Mouse (Mus musculus) skeletal muscle tissue, adult 2 months (tissue): ENCODE measurements around the gene Cdh5.
A peak's percentile ranks its signal among the peaks of the same experiment; 100 is the strongest.
"Not testable (repeated sequence)": the region's sequence is repeated elsewhere in the genome, so short reads cannot be mapped to it uniquely, and the experiment has no call there.

Experiments used
- DNase-seq: peaks from one replicate; pipeline ENCODE4 v3.0.0-alpha.2; 2012; ENCODE audit warnings: low read depth, low spot score

Cdh5 gene

GRCm38 (mm10) chr8:104090993-104091900 is 10.2 kb upstream of the Cdh5 start:
- not testable (repeated sequence) for DNase-seq

GRCm38 (mm10) chr8:104093336-104093735 is 8.1 kb upstream of the Cdh5 start:
- DNase-seq: no peak

- peak; percentile 43 for DNase-seq
Observed at GRCm38 (mm10) chr8:104095595-104095994, 5.8 kb upstream of the Cdh5 start.

- peak; percentile 20 for DNase-seq
Observed at GRCm38 (mm10) chr8:104096644-104097043, 4.8 kb upstream of the Cdh5 start.

GRCm38 (mm10) chr8:104098671-104099346 is 2.6 kb upstream of the Cdh5 start:
- DNase-seq: no peak

- DNase-seq: no peak
Observed at GRCm38 (mm10) chr8:104099347-104100099, 1.9 kb upstream of the Cdh5 start.

- DNase-seq: not testable (repeated sequence)
Observed at GRCm38 (mm10) chr8:104100724-104101123, 701 bp upstream of the Cdh5 start.

- no peak for DNase-seq
Observed at GRCm38 (mm10) chr8:104103462-104103861, 2.0 kb downstream of the Cdh5 start.

- DNase-seq: no peak
Observed at GRCm38 (mm10) chr8:104105768-104106167, 4.3 kb downstream of the Cdh5 start.

- no peak for DNase-seq
Observed at GRCm38 (mm10) chr8:104106276-104106946, 5.0 kb downstream of the Cdh5 start.

- DNase-seq: no peak
Observed at GRCm38 (mm10) chr8:104107111-104107510, 5.7 kb downstream of the Cdh5 start.

- no peak for DNase-seq
Observed at GRCm38 (mm10) chr8:104108048-104108447, 6.6 kb downstream of the Cdh5 start.

- peak; percentile 32 for DNase-seq
Observed at GRCm38 (mm10) chr8:104110498-104111134, 9.2 kb downstream of the Cdh5 start.

GRCm38 (mm10) chr8:104121640-104122416 is 20.4 kb downstream of the Cdh5 start:
- DNase-seq: no peak

- no peak for DNase-seq
Observed at GRCm38 (mm10) chr8:104123080-104123657, 21.7 kb downstream of the Cdh5 start.

GRCm38 (mm10) chr8:104124534-104124933 is 23.1 kb downstream of the Cdh5 start:
- no peak for DNase-seq

- peak; percentile 88 for DNase-seq
Observed at GRCm38 (mm10) chr8:104127160-104127883, 25.9 kb downstream of the Cdh5 start.

- DNase-seq: no peak
Observed at GRCm38 (mm10) chr8:104130916-104131315, 29.5 kb downstream of the Cdh5 start.

GRCm38 (mm10) chr8:104131414-104131975 is 30.1 kb downstream of the Cdh5 start:
- DNase-seq: no peak
